Mouse (Mus musculus) testis, adult 2 months (tissue): ENCODE results near the gene Tuba3a. TPM values are rescaled to one million over a fixed set of nuclear protein-coding genes. Genes with fewer than 3 reads are reported as not detected.

ENCODE experiments used
- H3K27ac ChIP-seq: fragments of 200-500 bp; 2 replicates; pipeline ENCODE4 v1.5.1; 2012; ENCODE audit warnings: low read depth, low read length; ENCODE audit not compliant: control insufficient read depth, insufficient read depth
- H3K27me3 ChIP-seq: fragments of 200-500 bp; 2 replicates; pipeline ENCODE4 v1.6.1; 2012; ENCODE audit warnings: mild to moderate bottlenecking, low read length, moderate library complexity; ENCODE audit not compliant: control insufficient read depth, insufficient read depth
- H3K36me3 ChIP-seq: fragments of 200-500 bp; 2 replicates; pipeline ENCODE4 v1.6.1; 2012; ENCODE audit warnings: mild to moderate bottlenecking, low read length; ENCODE audit not compliant: control insufficient read depth, insufficient read depth
- H3K4me1 ChIP-seq: fragments of 200-500 bp; 2 replicates; pipeline ENCODE4 v1.6.1; 2012; ENCODE audit warnings: low read length; ENCODE audit not compliant: control insufficient read depth, insufficient read depth
- H3K4me3 ChIP-seq: fragments of 200-500 bp; 2 replicates; pipeline ENCODE4 v1.5.1; 2012; ENCODE audit warnings: low read depth, mild to moderate bottlenecking, low read length, moderate library complexity, mixed read lengths; ENCODE audit not compliant: control insufficient read depth
- CTCF ChIP-seq: fragments of 200-500 bp; IDR thresholded peaks from 2 replicates; pipeline ENCODE4 v1.5.1; 2012; ENCODE audit warnings: low read depth, mild to moderate bottlenecking, inconsistent platforms, low read length, moderate library complexity; ENCODE audit not compliant: control insufficient read depth, insufficient read depth, insufficient replicate concordance
- POLR2A ChIP-seq: fragments of 200-500 bp; IDR thresholded peaks from 2 replicates; pipeline ENCODE4 v1.6.1; 2012; ENCODE audit warnings: low read depth, mild to moderate bottlenecking, inconsistent platforms, low read length, moderate library complexity; ENCODE audit not compliant: control insufficient read depth
- polyA plus RNA-seq: library from polyadenylated mRNA; depleted of rRNA; stranded (reverse); fragments of >200 nt; gene quantifications from 2 replicates; pipeline ENCODE4 v1.2.3, GENCODE M21; 2012

The Tuba3a gene
- polyA plus RNA-seq, 1 experiment: 2,638 TPM

DNA sequence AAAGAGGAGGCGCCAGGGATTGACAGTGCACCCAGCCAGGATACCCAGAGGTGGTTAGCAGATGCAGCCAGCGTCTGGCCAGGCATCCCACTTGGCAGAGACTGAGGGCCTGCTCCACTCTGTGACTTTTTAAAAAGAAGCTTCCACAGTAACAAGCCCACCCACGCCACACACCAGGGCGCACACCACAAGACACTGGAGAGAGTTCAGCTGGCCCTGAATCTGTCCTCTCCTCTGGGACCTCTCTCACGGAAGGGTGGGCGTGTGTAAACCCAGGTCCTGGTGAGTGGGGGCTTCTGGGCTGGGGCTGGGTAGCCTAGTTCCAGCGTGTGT, 28.4 kb upstream of the Tuba3a start:
- Histone ChIP-seq H3K4me3 (peak overlapping the region; percentile 67), H3K4me1 (peaks cover 12% of the 10 kb centered on the region), H3K27ac (peak overlapping the region; percentile 43; the same call in 1 of the 2 replicates), H3K27me3 (no peaks in the 10 kb centered on the region), H3K36me3 (no peaks in the 10 kb centered on the region; the same call in 1 of the 2 replicates)
- TF ChIP-seq POLR2A: no peak
- TF ChIP-seq CTCF: no peak

DNA sequence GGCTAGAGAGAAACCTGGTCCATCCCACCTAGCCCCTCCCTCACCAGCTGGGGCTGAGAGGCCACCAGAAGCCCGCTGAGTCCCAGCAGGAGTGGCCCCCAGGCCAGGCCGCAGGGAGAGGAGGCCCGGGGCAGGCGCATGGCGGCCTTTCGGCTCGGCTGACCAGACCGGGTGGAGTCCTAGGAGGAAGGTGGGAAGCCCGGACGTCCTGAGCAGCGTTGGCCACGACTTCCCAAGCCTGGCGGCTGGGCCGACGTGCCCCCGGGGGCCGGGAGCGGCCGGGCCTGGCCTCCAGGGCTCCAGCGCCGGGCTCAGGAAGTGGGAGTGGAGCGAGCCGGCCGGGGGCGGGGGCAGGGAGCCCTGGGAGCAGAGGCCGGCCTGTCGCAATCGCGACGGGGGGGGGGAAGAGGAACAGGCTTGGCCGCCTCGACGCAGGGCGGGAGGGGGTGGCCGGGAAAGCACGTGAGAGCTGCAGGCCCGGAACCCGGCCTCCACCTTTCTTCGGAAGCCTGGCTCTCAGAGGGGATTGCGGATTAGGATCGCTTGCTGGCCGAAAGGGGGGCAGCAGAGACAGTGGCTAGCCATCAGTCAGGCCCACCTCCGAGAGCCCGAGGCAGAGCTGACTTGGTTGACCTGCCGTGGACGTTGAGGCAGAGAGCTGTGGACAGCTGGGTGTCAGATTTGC, 27.8 kb upstream of the Tuba3a start, which contains the start of gene Ltbr:
Gene Ltbr, minus strand, starts transcription at position 340 of the 685 bp plus-strand sequence.
- H3K27ac ChIP-seq: peak within 1 kb of the TSS; percentile 43; the same call in 1 of the 2 replicates
- peak within 1 kb of the TSS; percentile 83 for H3K4me3 ChIP-seq
- TF ChIP-seq CTCF: no peak
- TF ChIP-seq POLR2A: no peak; the same call in 1 of the 2 replicates

DNA sequence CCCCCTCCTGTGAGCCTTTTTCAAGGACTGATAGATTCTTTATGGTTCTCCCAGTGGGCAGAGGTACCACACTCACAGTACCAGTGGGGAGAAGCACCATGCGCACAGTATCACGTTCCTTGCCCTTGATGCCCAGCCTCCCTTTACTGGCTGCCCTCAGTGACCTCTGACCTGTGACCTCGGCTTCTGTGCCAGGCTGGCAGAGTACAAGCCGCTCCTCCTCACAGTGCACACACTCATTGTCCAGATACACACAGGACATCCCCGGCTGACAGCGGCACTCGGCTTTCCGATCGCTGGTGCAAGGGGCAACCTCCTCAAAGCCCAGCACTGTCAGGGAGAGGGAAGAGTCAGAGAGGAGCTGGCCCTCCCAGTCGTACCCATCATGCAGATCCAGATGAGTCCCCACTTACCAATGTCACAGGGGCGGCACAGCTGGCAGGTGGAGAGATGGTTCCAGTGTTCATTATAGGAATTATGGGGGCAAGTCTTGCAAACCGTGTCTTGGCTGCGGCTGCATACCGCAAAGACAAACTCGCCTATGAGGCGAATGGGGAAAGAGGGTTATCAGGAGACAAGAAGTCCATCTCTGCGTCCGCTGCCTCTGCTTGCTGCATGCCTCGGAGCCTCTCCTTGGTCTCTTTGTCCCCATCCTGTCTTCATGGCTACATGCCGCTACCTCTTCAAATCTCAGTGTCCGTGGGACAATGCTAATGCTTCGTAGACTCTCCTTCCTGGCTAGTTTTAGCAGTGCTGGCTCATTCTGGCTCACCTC, 26.9 kb upstream of the Tuba3a start:
- no peak for TF ChIP-seq CTCF
- TF ChIP-seq POLR2A: no peak
- Histone ChIP-seq H3K27me3 (no peaks in the 10 kb centered on the region), H3K4me3 (peak overlapping the region; percentile 83), H3K4me1 (peaks cover 17% of the 10 kb centered on the region), H3K36me3 (no peaks in the 10 kb centered on the region; the same call in 1 of the 2 replicates), H3K27ac (no peak overlapping the region)

More for the DNA sequence above, 27.8 kb upstream of the Tuba3a start, which contains the start of gene Ltbr:
- Histone ChIP-seq H3K27me3 (no peaks in the 10 kb centered on the region), H3K36me3 (no peaks in the 10 kb centered on the region; the same call in 1 of the 2 replicates), H3K4me1 (peaks cover 16% of the 10 kb centered on the region)

DNA sequence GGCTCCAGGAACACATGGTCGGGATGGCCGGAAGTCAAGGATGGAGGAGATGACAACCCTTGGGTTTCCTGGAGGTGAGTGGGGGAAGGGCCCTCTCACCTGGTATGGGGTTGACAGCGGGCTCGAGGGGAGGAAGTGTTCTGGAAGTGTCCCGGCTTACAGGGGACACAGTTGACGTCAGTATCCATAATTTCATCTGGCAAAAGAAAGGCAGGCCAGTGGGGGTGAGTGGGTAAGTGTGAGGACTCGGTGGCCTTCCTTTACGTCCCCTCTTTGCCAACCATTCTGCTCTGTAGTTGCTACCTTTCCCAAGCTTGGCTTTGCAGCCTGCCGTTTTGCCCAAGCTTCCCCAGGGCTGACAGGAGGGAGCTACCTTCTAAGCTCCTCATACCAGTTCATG, 26.3 kb upstream of the Tuba3a start:
- peaks cover 17% of the 10 kb centered on the region for H3K4me1 ChIP-seq
- TF ChIP-seq CTCF: no peak
- no peak for TF ChIP-seq POLR2A
- H3K27ac ChIP-seq: no peak overlapping the region
- H3K27me3 ChIP-seq: no peaks in the 10 kb centered on the region
- no peaks in the 10 kb centered on the region; the same call in 1 of the 2 replicates for H3K36me3 ChIP-seq
- H3K4me3 ChIP-seq: no peak overlapping the region

DNA sequence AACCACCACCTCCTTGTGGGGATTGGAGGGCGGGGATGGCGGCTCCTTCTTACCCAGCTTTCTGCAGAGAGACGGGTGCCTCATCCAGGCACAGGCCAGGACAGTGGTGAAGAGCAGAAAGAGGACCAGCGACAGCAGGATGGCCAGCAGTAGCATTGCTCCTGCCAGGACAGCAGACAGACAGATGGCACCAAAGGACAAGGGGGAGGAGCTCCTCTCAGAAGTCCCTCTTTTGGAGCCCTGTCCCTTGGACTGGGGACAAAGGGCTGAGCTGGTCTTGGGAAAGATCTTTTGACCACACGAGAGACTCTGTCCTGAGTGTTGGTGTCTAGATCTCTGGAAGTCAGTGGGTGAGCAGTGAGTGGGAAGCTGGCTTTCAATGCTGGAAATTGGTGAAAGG, 23.6 kb upstream of the Tuba3a start:
- Histone ChIP-seq H3K36me3 (no peaks in the 10 kb centered on the region; the same call in 1 of the 2 replicates), H3K27me3 (no peaks in the 10 kb centered on the region), H3K27ac (no peak overlapping the region), H3K4me3 (no peak overlapping the region), H3K4me1 (peaks cover 16% of the 10 kb centered on the region)
- TF ChIP-seq CTCF: no peak
- no peak for TF ChIP-seq POLR2A

DNA sequence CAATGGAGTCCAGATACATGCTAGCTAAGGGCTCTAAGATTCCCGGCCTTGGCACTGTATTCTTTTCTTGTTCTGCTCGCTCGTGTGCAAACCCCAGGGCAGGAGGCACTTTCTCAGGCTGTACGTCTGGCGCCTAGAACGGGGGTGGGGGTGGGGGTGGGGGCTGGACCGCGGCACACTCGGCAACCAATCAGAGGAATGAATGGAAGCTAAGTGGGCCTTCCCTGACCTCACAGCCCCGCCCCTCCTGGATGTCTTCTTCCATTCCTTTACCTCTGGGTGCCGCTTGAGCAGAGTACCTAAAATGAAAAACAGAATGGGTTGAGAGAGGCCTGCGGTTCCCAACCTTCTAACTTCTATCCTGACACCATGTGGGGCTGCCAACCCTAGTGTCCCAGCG, 23.1 kb upstream of the Tuba3a start:
- H3K36me3 ChIP-seq: no peaks in the 10 kb centered on the region; the same call in 1 of the 2 replicates
- TF ChIP-seq CTCF: no peak
- TF ChIP-seq POLR2A: no peak
- H3K27me3 ChIP-seq: no peaks in the 10 kb centered on the region
- H3K4me3 ChIP-seq: no peak overlapping the region
- no peak overlapping the region for H3K27ac ChIP-seq
- peaks cover 11% of the 10 kb centered on the region for H3K4me1 ChIP-seq

DNA sequence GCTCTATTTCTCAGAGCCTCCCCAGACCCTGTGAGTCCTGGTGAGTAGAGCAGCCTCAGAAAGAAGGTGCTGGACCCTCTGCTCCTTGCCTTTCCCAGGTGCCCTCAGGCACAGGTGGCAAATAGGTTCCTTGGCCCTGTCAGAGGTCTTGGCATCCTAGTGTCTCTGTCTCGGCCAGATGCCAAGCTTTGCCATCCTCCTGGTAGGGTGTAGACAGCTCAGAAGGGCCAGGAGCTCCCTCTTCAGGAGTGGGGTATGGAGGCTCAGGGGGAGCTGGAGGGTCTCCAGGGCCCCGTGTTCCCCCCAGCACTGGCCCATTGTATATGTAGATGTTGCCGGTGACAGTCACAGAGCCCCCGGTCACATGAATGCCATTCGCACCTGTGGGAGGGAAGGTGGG, 21.2 kb upstream of the Tuba3a start:
- TF ChIP-seq CTCF: no peak
- no peak for TF ChIP-seq POLR2A
- H3K36me3 ChIP-seq: no peaks in the 10 kb centered on the region; the same call in 1 of the 2 replicates
- no peak overlapping the region for H3K27ac ChIP-seq

More for the DNA sequence above, 21.2 kb upstream of the Tuba3a start:
- H3K4me1 ChIP-seq: peaks cover 10% of the 10 kb centered on the region
- H3K27me3 ChIP-seq: no peaks in the 10 kb centered on the region
- no peak overlapping the region for H3K4me3 ChIP-seq
